Mouse (Mus musculus): ENCODE measurements at regions not wholly inside any gene's neighbourhood (a gene's known extent, or its start where the extent isn't known, plus 50 kb on each side); places are given as distances from the start of the nearest gene placed in this dataset.
"Not testable (repeated sequence)": the region's sequence is repeated elsewhere in the genome, so short reads cannot be mapped to it uniquely, and the experiment has no call there.

- DNase-seq (ENCODE audit: low read depth, low spot score) = no peak
Measured at GRCm38 (mm10) chr3:37835135-37835534, 110.8 kb upstream of the Gm5148 start.

- DNase-seq (ENCODE audit: low read depth, low spot score) = no peak
Measured at GRCm38 (mm10) chr3:37834626-37835025, 110.3 kb upstream of the Gm5148 start.

DNA sequence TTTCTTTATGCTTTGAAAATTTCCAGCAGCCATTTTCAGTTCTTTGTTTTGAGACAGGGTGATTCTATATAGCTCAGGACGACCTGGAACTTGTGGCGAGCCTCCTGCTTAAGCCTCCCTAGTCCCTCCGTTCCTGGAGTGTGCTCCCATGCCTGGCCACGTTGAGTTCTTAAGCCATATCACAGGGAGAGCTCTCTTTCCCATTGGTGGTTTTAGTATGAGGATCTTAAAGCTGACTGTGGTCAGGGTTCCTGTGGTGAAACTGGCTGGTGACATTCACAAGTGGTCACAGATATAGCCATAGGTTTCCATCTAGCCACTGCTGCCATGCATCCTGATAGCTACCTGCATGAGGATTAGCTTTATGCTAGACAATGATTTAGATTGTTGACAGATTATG is 109.1 kb upstream of the Gm5148 start:
- DNase-seq (ENCODE audit: low read depth, low spot score) = no peak

DNA sequence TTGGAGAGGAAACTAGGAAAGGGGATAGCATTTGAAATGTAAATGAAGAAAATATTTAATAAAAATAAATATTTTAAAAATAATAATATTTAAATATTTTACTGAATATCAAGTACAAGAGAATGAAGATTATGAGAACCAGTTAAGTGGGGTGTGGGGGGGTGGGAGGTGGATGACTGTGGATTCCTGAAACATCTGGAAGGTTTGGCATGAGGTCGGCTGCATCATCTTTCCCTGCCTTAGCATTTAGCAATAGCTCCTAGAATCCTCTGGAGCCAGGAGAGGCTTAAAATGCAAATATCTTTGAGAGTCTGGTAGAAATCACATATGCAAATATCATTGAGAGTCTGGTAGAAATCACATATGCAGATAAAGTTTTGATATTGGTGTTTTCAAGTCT is 103.3 kb upstream of the Gm5148 start:
- DNase-seq (ENCODE audit: low read depth, low spot score) = no peak

GRCm38 (mm10) chr3:37825602-37826001 is 101.3 kb upstream of the Gm5148 start:
- no peak for DNase-seq (ENCODE audit: low read depth, low spot score)

GRCm38 (mm10) chr3:37824681-37825080 is 100.4 kb upstream of the Gm5148 start:
- no peak for DNase-seq (ENCODE audit: low read depth, low spot score)

- no peak for DNase-seq (ENCODE audit: low read depth, low spot score)
Measured at GRCm38 (mm10) chr3:37819503-37819902, 95.2 kb upstream of the Gm5148 start.

- DNase-seq (ENCODE audit: low read depth, low spot score) = no peak
Measured at GRCm38 (mm10) chr3:37817434-37817805, 93.1 kb upstream of the Gm5148 start.

DNA sequence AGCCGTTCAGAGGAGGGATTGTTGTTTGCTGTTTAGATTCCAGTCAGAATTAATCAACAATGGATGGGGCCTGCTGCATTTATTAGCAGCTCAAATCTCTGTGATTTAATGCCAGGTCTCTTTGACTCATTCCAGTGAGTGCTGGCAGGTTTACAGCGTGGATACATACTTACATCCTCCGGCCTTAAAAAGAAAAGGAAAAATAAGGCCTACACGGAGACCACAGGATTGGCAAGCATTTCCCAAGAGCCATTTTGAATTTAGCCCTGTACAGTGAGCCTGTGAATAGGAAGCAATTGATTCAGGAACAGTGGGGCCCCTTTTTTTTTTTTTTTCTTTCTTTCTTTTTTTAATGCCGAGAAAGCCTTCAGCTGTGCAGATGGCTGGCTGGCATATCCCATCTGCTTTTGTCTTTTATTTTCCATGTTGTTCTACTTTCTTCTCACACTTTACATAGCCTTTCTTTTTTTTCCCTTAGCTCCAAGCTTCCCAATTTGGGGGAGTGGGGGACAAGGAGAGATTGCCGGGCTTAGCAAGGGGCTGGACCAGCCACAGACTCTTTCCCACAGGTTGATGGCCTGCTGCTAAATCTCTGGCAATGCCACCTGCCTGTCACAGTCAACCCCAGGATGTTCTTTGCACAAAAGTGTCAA is 92.6 kb upstream of the Gm5148 start:
- DNase-seq (ENCODE audit: low read depth, low spot score) = no peak

DNA sequence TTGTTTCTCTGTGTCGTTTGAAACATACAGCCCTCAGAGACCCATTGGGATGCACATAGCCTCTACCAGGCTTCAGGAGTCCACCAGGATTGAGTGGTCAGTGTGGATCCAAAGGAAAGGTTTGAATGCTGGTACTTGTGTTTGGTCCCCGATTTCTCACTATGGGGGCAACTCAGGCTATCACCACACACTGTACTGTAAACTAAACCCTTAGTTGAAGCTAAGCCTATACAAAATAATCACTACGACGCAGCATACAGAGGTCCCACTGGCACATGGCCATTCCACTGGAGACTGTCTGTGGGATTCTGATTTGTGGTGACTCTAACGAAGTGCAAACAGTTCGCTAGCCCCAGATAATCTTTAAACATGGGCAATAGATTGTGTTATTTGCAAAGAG is 91.5 kb upstream of the Gm5148 start:
- DNase-seq (ENCODE audit: low read depth, low spot score) = no peak

GRCm38 (mm10) chr3:37812936-37813335 is 88.6 kb upstream of the Gm5148 start:
- DNase-seq (ENCODE audit: low read depth, low spot score) = no peak

GRCm38 (mm10) chr3:37811429-37811828 is 87.1 kb upstream of the Gm5148 start:
- no peak for DNase-seq (ENCODE audit: low read depth, low spot score)

DNA sequence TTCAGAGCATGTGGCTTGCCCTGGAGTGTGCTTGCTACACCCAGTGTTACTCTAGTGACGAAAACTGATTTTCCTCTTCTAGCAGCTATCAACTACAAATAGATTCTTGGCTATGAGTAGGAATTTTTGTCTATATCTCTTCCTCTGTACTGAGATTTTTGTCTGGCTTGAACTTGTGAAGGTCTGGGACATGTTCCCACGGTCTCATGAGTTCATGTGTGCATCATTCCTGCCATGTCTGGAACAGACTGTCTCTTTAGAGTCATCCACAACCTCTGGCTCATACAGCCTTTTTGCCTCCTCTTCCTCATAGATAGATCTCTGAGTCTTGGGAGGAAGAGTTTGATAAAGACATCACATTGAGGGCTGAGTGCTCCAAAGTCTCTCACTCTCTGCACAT is 86.5 kb upstream of the Gm5148 start:
- no peak for DNase-seq (ENCODE audit: low read depth, low spot score)

DNA sequence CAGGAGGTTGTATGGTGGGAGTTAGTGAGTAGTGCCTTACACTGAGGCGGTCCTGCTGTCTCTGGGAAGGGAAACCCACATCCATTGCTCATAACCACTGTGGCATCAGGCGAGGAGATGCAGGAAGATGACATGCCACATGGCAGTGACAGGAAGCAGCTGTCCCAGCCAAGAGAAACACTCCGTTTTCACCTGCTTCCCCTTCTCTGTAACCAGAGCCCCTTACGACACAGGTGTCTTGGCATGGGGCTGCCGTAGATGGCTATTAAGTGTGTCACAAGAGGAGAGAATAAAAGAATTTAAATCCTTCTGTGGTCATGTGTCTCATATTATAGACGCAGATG is 81.5 kb upstream of the Gm5148 start:
- no peak for DNase-seq (ENCODE audit: low read depth, low spot score)

GRCm38 (mm10) chr3:37804941-37805804 is 80.9 kb upstream of the Gm5148 start:
- no peak for DNase-seq (ENCODE audit: low read depth, low spot score)

GRCm38 (mm10) chr3:37804261-37804660 is 80.0 kb upstream of the Gm5148 start:
- DNase-seq (ENCODE audit: low read depth, low spot score) = no peak

- not testable (repeated sequence) for DNase-seq (ENCODE audit: low read depth, low spot score)
Measured at GRCm38 (mm10) chr3:37803781-37804180, 79.5 kb upstream of the Gm5148 start.

DNA sequence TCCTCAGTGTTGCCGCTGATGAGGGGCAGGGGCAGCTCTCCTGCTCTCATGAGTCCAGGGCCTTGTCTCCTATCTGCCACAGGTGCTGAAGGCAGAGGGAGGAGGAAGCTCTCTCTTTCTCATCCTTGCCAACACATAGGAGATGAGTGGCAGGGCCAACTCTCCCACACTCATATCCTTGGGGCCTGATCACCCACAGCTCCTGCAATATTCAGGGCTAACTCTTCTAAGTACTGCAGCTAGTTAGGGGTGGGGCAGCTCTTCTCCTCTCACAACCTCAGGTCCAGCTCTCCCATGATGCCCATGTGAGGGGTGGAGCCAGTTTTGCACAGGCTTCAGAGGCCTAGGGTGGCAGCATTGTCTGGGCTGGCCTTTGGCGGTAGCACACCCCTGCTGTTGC is 77.3 kb upstream of the Gm5148 start:
- DNase-seq (ENCODE audit: low read depth, low spot score) = no peak

DNA sequence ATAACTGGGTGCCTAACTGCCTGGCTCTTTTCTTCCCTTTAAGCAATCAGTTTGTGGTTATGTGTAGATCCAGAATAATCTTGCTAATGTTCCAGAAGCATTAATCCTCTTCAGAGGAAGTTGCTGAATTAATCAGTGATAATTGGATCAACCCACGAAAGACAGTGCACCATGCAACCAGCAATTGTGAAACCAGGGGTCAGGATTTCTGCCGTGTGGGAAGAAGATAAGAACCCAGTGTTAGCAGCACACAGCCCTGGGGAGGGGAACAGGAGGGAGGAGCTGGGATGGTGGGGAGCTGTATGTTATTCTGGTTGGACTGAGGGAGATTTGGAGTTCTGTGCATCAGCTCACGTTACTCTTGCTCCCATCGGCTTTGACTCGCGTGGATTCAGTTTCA is 75.5 kb upstream of the Gm5148 start:
- no peak for DNase-seq (ENCODE audit: low read depth, low spot score)

GRCm38 (mm10) chr3:37789711-37790110 is 65.4 kb upstream of the Gm5148 start:
- DNase-seq (ENCODE audit: low read depth, low spot score) = no peak

GRCm38 (mm10) chr3:37789143-37789697 is 64.9 kb upstream of the Gm5148 start:
- no peak for DNase-seq (ENCODE audit: low read depth, low spot score)

GRCm38 (mm10) chr3:37788366-37788765 is 64.1 kb upstream of the Gm5148 start:
- no peak for DNase-seq (ENCODE audit: low read depth, low spot score)

GRCm38 (mm10) chr3:37786792-37787191 is 62.5 kb upstream of the Gm5148 start:
- no peak for DNase-seq (ENCODE audit: low read depth, low spot score)
